Mouse (Mus musculus) stomach, postnatal 0 days (tissue): ENCODE results near the gene 1110051M20Rik. TPM values are rescaled to one million over a fixed set of nuclear protein-coding genes. Genes with fewer than 3 reads are reported as not detected.

Experiments used
- ATAC-seq: fragments of 200-750 bp; cut with Nextera tagmentation; 2 replicates; pipeline ENCODE4 v1.8.0; 2017; ENCODE audit not compliant: low FRiP score, low TSS enrichment
- DNase-seq: peaks from one replicate; pipeline ENCODE4 v3.0.0-alpha.2; 2016; ENCODE audit warnings: low spot score
- H3K27ac ChIP-seq: fragments of 300-500 bp; sonication (generic); replicated peaks from 2 replicates; pipeline ENCODE4 v1.5.1; 2014; ENCODE audit warnings: mild to moderate bottlenecking, control low read depth
- H3K27me3 ChIP-seq: fragments of 300-500 bp; sonication (generic); 2 replicates; pipeline ENCODE4 v1.6.1; 2014; ENCODE audit warnings: low read length; ENCODE audit not compliant: control insufficient read depth, insufficient read depth
- H3K36me3 ChIP-seq: fragments of 300-500 bp; sonication (generic); 2 replicates; pipeline ENCODE4 v1.6.1; 2014; ENCODE audit warnings: low read length, mixed read lengths; ENCODE audit not compliant: control insufficient read depth, insufficient read depth
- H3K4me1 ChIP-seq: fragments of 300-500 bp; sonication (generic); replicated peaks from 2 replicates; pipeline ENCODE4 v1.6.1; 2014; ENCODE audit warnings: antibody characterized with exemption; ENCODE audit not compliant: control insufficient read depth, insufficient read depth
- H3K4me2 ChIP-seq: fragments of 300-500 bp; sonication (generic); replicated peaks from 2 replicates; pipeline ENCODE4 v1.6.1; 2014; ENCODE audit warnings: low read depth, mild to moderate bottlenecking, control low read depth, moderate library complexity
- H3K4me3 ChIP-seq: fragments of 300-500 bp; sonication (generic); 2 replicates; pipeline ENCODE4 v1.5.1; 2014; ENCODE audit warnings: low read depth, low read length, control low read depth
- H3K9ac ChIP-seq: fragments of 300-500 bp; sonication (generic); 2 replicates; pipeline ENCODE4 v1.6.1; 2014; ENCODE audit warnings: mild to moderate bottlenecking, low read length, control low read depth, mixed read lengths
- H3K9me3 ChIP-seq: fragments of 300-500 bp; sonication (generic); 2 replicates; pipeline ENCODE4 v1.6.1; 2016; ENCODE audit warnings: low read length; ENCODE audit not compliant: control insufficient read depth
- CTCF ChIP-seq: IDR thresholded peaks from 2 replicates; pipeline ENCODE4 v1.5.1; 2016; ENCODE audit warnings: antibody characterized with exemption, low read depth, mild to moderate bottlenecking, moderate library complexity
- EP300 ChIP-seq: optimal IDR thresholded peaks from 2 replicates; pipeline ENCODE3; 2016; ENCODE audit warnings: antibody characterized with exemption
- WGBS: fragments of 180-500 bp; shearing (Covaris S2); extraction: QIAGEN DNeasy Blood & Tissue Kit; methylation state at CpG from one replicate; pipeline ENCODE4 v1.1.7; 2014; 5-methylcytosine and 5-hydroxymethylcytosine counted together
- polyA plus RNA-seq: library from polyadenylated mRNA; unstranded; fragments of >200 nt; fragmentation: Nextera tagmentation; extraction: Ambion mirVana; gene quantifications from 2 replicates; pipeline ENCODE4 v1.2.1, GENCODE M21; 2015

Gene 1110051M20Rik
- polyA plus RNA-seq, 1 experiment from 2014 or later = 20.3 TPM

DNA sequence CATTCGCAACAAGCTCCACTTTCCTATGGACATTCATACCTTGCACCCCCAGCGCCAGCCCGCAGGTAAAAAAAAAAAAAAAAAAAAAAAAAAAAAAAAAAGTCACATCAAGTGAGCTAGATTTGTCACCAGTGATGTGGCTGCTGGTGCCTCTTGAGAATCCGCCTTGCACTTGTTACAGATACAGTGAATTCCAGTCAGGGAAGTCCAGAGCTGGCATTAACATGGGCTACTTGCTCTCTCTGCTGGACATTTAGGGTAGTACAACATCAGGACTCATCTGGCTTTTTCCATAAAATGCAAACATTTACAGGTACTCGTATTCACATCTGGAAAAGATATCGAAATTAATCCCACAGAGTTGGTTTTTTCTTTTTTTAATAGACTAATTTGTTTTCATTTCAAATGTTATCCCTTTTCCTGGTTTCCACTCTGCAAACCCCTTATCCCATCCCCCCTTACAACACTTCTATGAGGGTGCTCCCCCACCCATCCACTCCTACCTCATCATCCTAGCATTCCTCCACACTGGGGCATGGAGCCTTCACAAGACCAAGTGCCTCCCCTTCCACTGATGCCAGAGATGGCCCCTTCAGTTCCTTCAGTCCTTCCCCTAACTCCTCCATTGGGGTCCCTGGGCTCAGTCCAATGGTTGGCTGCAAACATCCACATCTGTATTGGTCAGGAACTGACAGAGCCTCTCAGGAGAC lies 36.5 kb upstream of the 1110051M20Rik start:
- peak; percentile 57 for DNase-seq
- 58% methylated on average over 6 of the region's 6 CpGs for WGBS

DNA sequence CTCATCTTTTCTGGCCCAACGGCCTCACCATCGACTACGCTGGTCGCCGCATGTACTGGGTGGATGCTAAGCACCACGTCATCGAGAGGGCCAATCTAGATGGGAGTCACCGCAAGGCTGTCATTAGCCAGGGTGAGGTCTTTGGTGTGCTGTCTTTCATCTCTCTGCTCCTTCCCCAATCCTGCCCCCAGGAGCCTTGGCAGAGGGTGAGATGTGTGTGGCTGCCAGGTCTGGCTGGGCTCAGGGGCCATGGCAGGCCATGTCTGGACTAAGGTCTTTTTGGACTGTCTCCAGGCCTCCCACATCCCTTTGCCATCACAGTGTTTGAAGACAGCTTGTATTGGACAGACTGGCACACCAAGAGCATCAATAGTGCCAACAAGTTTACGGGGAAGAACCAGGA lies 35.9 kb upstream of the 1110051M20Rik start:
- Histone ChIP-seq H3K9ac (no peak overlapping the region), H3K9me3 (no peaks in the 10 kb centered on the region), H3K4me3 (no peak overlapping the region), H3K36me3 (peaks cover 9% of the 10 kb centered on the region), H3K4me1 (no peaks in the 10 kb centered on the region), H3K27me3 (no peaks in the 10 kb centered on the region), H3K4me2 (no peak overlapping the region), H3K27ac (no peak overlapping the region)
- 91% methylated on average over 9 of the region's 9 CpGs for WGBS
- ATAC-seq (no peak), DNase-seq (no peak)
- no peak for TF ChIP-seq EP300
- TF ChIP-seq CTCF = no peak

More for the DNA sequence above, 36.5 kb upstream of the 1110051M20Rik start:
- Histone ChIP-seq H3K4me1 (no peaks in the 10 kb centered on the region), H3K27me3 (no peaks in the 10 kb centered on the region), H3K36me3 (peaks cover 10% of the 10 kb centered on the region), H3K4me3 (no peak overlapping the region), H3K27ac (no peak overlapping the region), H3K4me2 (no peak overlapping the region), H3K9me3 (no peaks in the 10 kb centered on the region), H3K9ac (no peak overlapping the region)
- peak; percentile 60; the same call in 1 of the 2 replicates for ATAC-seq
- TF ChIP-seq EP300 = no peak
- peak; percentile 88 for TF ChIP-seq CTCF

DNA sequence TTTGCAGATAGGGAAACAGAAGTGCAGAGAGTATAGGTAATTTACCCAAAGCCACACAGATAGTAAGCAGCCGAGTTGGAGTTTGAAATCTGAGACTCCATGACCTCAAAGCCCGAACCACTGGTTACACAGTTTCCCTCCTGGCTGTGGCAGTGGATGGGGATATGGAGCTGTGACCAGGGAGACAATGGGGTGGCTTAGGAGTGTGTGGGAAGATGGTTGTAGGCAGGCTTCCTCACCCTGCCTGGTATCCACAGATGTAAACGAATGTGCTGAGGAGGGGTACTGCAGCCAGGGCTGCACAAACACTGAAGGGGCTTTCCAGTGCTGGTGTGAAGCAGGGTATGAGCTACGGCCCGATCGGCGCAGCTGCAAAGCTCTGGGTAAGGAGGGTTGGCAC lies 32.3 kb upstream of the 1110051M20Rik start:
- Histone ChIP-seq H3K4me1 (no peaks in the 10 kb centered on the region), H3K9me3 (no peaks in the 10 kb centered on the region)
- DNase-seq = no peak

DNA sequence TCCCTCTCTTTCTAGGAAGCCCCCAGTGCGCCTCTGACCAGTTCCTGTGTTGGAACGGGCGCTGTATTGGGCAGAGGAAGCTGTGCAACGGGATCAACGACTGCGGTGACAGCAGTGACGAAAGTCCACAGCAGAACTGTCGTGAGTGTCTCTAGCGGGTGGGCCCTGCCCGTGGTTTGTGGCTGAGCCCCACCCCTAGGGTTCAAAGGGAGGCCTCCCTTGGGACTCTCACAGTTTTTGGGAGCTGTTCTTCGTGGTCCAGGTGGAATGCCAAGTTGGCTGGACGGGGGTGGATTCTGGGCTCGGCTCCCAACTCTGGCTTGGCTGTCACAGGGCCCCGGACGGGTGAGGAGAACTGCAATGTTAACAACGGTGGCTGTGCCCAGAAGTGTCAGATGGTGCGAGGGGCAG lies 31.8 kb upstream of the 1110051M20Rik start:
- H3K36me3 ChIP-seq = peaks cover 15% of the 10 kb centered on the region

More for the DNA sequence above, 32.3 kb upstream of the 1110051M20Rik start:
- H3K9ac ChIP-seq = no peak overlapping the region
- TF ChIP-seq EP300 = no peak
- TF ChIP-seq CTCF = no peak
- no peak for ATAC-seq
- peaks cover 15% of the 10 kb centered on the region for H3K36me3 ChIP-seq
- 71% methylated on average over 7 of the region's 7 CpGs for WGBS
- no peak overlapping the region for H3K4me3 ChIP-seq
- no peaks in the 10 kb centered on the region for H3K27me3 ChIP-seq
- H3K27ac ChIP-seq = no peak overlapping the region
- no peak overlapping the region for H3K4me2 ChIP-seq

GRCm38 (mm10) chr2:91475791-91476190 lies 31.3 kb upstream of the 1110051M20Rik start:
- H3K27ac ChIP-seq = no peak overlapping the region

More for the DNA sequence above, 31.8 kb upstream of the 1110051M20Rik start:
- Histone ChIP-seq H3K9me3 (no peaks in the 10 kb centered on the region), H3K4me2 (no peak overlapping the region), H3K4me1 (no peaks in the 10 kb centered on the region), H3K9ac (peak overlapping the region; percentile 13; the same call in 1 of the 2 replicates), H3K27me3 (no peaks in the 10 kb centered on the region), H3K27ac (no peak overlapping the region), H3K4me3 (no peak overlapping the region)
- DNase-seq (no peak), ATAC-seq (no peak; the same call in 1 of the 2 replicates)
- WGBS = 53% methylated on average over 17 of the region's 17 CpGs
- no peak for TF ChIP-seq CTCF
- no peak for TF ChIP-seq EP300

GRCm38 (mm10) chr2:91474358-91474757 lies 29.9 kb upstream of the 1110051M20Rik start:
- 57% methylated on average over 12 of the region's 12 CpGs for WGBS
- no peaks in the 10 kb centered on the region for H3K9me3 ChIP-seq
- no peak for TF ChIP-seq CTCF
- TF ChIP-seq EP300 = no peak
- peaks cover 12% of the 10 kb centered on the region for H3K36me3 ChIP-seq
- H3K4me3 ChIP-seq = no peak overlapping the region
- no peak overlapping the region for H3K4me2 ChIP-seq
- H3K27me3 ChIP-seq = no peaks in the 10 kb centered on the region
- H3K9ac ChIP-seq = no peak overlapping the region
- H3K4me1 ChIP-seq = no peaks in the 10 kb centered on the region
- H3K27ac ChIP-seq = no peak overlapping the region
- ATAC-seq (peak; percentile 86), DNase-seq (peak; percentile 73)

More at GRCm38 (mm10) chr2:91475791-91476190, 31.3 kb upstream of the 1110051M20Rik start:
- WGBS = 75% methylated on average over 7 of the region's 7 CpGs
- Histone ChIP-seq H3K27me3 (no peaks in the 10 kb centered on the region), H3K4me1 (no peaks in the 10 kb centered on the region), H3K36me3 (peaks cover 15% of the 10 kb centered on the region), H3K4me2 (no peak overlapping the region), H3K9ac (peak overlapping the region; percentile 13; the same call in 1 of the 2 replicates), H3K4me3 (no peak overlapping the region), H3K9me3 (no peaks in the 10 kb centered on the region)
- ATAC-seq (no peak), DNase-seq (no peak)
- TF ChIP-seq CTCF (no peak), EP300 (no peak)
